Mouse (Mus musculus): Measurements from ENCODE around the gene Tmem39b.

DNA sequence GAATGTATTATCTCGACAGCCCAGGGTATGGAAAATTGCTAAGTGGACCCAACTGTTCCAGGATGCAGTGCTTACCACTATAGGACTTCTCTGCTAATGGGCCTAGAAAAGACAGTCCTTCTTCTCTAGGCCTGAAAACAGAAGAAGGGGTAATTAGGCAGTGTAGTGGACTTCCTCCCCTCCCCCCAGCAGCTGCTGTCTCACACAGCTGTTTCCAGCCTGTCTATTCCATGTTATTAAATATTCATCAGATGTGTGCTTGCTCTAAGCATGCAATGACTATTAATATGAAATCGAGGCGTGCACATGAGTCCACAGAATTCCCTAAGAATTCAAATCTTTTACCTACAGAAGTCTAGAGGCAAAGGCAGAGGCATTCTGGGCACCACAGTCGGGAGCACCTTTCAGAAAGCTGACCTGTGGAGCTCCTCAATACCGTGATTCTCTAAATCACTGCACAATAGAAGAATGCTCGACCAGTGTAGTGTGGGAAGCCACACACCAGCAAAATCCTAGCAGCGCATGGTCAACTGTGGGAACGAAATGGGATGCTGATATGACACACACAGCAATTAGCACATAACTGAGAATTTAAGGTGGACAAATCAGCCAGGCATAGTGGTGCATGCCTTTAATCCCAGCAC is 13.0 kb upstream of the Tmem39b start:
- TF ChIP-seq GATA1 (IDR thresholded peaks at IDR 0.05; ENCODE audit: borderline replicate concordance, low read length) = no peak
- TF ChIP-seq FLI1 (IDR thresholded peaks at IDR 0.05; ENCODE audit: low read length) = no peak

Data from megakaryocyte, embryonic 14.5 days (primary cell).